Mouse (Mus musculus) brain, embryonic 14.5 days (tissue): ENCODE results near the gene Pkd1l3.

Experiments
- CTCF ChIP-seq: fragments of 200-500 bp; IDR thresholded peaks from 2 replicates; pipeline ENCODE4 v1.5.1; 2012; ENCODE audit warnings: inconsistent platforms, mild to moderate bottlenecking, moderate library complexity, borderline replicate concordance; ENCODE audit not compliant: insufficient read depth, insufficient read length; ENCODE audit errors: extremely low read depth
- POLR2A ChIP-seq: fragments of 200-500 bp; IDR thresholded peaks from 2 replicates; pipeline ENCODE4 v1.6.1; 2012; ENCODE audit warnings: mild to moderate bottlenecking, inconsistent platforms, borderline replicate concordance; ENCODE audit not compliant: poor library complexity, insufficient read depth, insufficient read length, severe bottlenecking; ENCODE audit errors: extremely low read depth

DNA sequence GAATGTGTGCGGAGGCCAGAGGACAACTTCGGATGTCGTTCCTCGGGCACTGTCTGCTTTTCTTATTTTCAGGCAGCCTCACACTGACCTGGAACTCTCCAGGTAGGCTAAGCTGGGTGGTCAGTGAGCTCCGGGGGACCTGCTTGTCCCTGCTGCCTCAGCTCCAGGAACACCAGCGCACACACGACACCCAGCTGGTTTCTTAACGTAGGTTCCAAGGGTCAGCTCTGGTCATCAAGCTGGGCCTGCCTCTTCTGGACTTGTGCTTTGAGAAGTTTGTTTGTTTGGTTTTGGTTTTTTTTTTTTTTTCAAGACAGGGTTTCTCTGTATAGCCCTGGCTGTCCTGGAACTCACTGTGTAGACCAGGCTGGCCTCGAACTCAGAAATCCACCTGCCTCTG, 23.4 kb upstream of the Pkd1l3 start:
- TF ChIP-seq CTCF, result no peak
- TF ChIP-seq POLR2A, result no peak
